Mouse (Mus musculus) limb, embryonic 11.5 days (tissue): ENCODE results near the gene Fam240b. TPM values are rescaled to one million over a fixed set of nuclear protein-coding genes. Genes with fewer than 3 reads are reported as not detected.
A peak's percentile ranks its signal among the peaks of the same experiment; 100 is the strongest.
"Not testable (repeated sequence)": the region's sequence is repeated elsewhere in the genome, so short reads cannot be mapped to it uniquely, and the experiment has no call there.

Experiments
- ATAC-seq: fragments of 200-750 bp; cut with Nextera tagmentation; 2 replicates; pipeline ENCODE4 v1.8.0; 2017; ENCODE audit warnings: low read depth; ENCODE audit not compliant: insufficient number of reproducible peaks, low FRiP score, low TSS enrichment
- DNase-seq: peaks from one replicate; pipeline ENCODE4 v3.0.0-alpha.2; 2015; ENCODE audit warnings: low spot score
- H3K27ac ChIP-seq: fragments of 300-500 bp; sonication (generic); replicated peaks from 2 replicates; pipeline ENCODE4 v1.5.1; 2014; ENCODE audit warnings: low read depth, mild to moderate bottlenecking, low read length
- H3K27me3 ChIP-seq: fragments of 300-500 bp; sonication (generic); 2 replicates; pipeline ENCODE4 v1.6.1; 2014; ENCODE audit warnings: mild to moderate bottlenecking, low read length, mixed read lengths; ENCODE audit not compliant: control insufficient read depth, insufficient read depth
- H3K36me3 ChIP-seq: fragments of 300-500 bp; sonication (generic); 2 replicates; pipeline ENCODE4 v1.6.1; 2014; ENCODE audit warnings: mild to moderate bottlenecking, low read length, moderate library complexity, mixed read lengths; ENCODE audit not compliant: control insufficient read depth, insufficient read depth
- H3K4me1 ChIP-seq: fragments of 300-500 bp; sonication (generic); 2 replicates; pipeline ENCODE4 v1.6.1; 2014; ENCODE audit warnings: low read length, mixed read lengths; ENCODE audit not compliant: control insufficient read depth, insufficient read depth
- H3K4me2 ChIP-seq: fragments of 300-500 bp; sonication (generic); 2 replicates; pipeline ENCODE4 v1.6.1; 2014; ENCODE audit warnings: low read depth, mild to moderate bottlenecking, moderate library complexity; ENCODE audit not compliant: severe bottlenecking
- H3K4me3 ChIP-seq: fragments of 300-500 bp; sonication (generic); 2 replicates; pipeline ENCODE4 v1.5.1; 2014; ENCODE audit warnings: low read depth, low read length
- H3K9ac ChIP-seq: fragments of 300-500 bp; sonication (generic); 2 replicates; pipeline ENCODE4 v1.6.1; 2014; ENCODE audit warnings: mild to moderate bottlenecking, low read length
- H3K9me3 ChIP-seq: fragments of 300-500 bp; sonication (generic); 2 replicates; pipeline ENCODE4 v1.6.1; 2016; ENCODE audit warnings: low read length; ENCODE audit not compliant: control insufficient read depth
- WGBS: fragments of 180-500 bp; shearing (Covaris S2); extraction: QIAGEN DNeasy Blood & Tissue Kit; methylation state at CpG from one replicate; pipeline ENCODE4 v1.1.7; 2014; 5-methylcytosine and 5-hydroxymethylcytosine counted together
- polyA plus RNA-seq: library from polyadenylated mRNA; unstranded; fragments of >200 nt; fragmentation: Nextera tagmentation; extraction: Ambion mirVana; gene quantifications from 2 replicates; pipeline ENCODE4 v1.2.1, GENCODE M21; 2014

Gene Fam240b
- polyA plus RNA-seq, 1 experiment from 2014 or later: not detected

DNA sequence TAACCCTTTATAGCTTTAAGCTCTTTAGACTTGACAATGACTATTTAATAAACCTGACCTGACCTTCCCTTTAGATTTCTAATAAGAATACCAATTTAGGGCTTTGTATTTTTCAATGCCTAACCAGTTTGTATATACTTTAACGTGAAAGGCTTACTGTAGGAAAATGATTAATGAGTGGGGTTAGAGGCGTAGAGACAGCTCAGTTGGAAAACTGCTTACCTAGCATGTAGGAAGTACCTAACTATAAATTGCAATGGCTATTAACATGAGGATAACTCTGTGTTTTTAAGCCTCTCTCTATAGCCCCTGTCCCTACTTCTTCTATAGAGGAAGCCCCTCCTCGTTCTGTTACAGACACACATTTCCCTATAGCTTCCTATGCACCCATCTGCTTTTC, 17.6 kb downstream of the Fam240b start:
- no peaks in the 10 kb centered on the region for H3K4me1 ChIP-seq
- H3K9ac ChIP-seq: no peak overlapping the region
- WGBS: 83% methylated on average over 3 of the region's 3 CpGs
- H3K4me3 ChIP-seq: no peak overlapping the region
- no peaks in the 10 kb centered on the region for H3K36me3 ChIP-seq
- H3K27me3 ChIP-seq: no peaks in the 10 kb centered on the region
- DNase-seq: no peak
- no peak overlapping the region for H3K4me2 ChIP-seq
- no peak for ATAC-seq
- no peak overlapping the region for H3K27ac ChIP-seq
- no peaks in the 10 kb centered on the region for H3K9me3 ChIP-seq

DNA sequence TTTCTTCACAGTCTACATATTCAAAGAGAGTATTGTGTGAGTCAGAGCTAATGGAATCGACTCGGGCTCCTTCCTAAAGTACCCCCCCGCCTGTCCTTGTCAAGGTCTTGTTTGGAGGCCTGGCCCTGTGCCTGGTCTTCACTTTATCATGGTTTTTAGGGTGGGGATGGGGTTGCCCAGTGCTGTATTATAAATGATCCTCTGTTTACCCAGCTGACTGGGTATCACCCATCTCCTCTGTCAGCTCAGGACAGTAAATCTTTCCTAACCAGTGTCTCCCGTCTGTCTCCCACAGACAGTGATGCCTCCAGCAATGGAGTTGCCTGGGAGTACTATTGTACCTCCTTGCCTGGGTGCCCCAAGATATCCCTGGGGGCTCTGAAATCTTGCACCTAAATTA, 19.6 kb downstream of the Fam240b start:
- Histone ChIP-seq H3K27me3 (no peaks in the 10 kb centered on the region), H3K4me2 (no peak overlapping the region), H3K27ac (no peak overlapping the region), H3K4me3 (no peak overlapping the region), H3K9me3 (no peaks in the 10 kb centered on the region), H3K36me3 (no peaks in the 10 kb centered on the region), H3K4me1 (no peaks in the 10 kb centered on the region), H3K9ac (no peak overlapping the region)
- 69% methylated on average over 4 of the region's 4 CpGs for WGBS
- DNase-seq (no peak), ATAC-seq (0 out of 2 replicates have a peak, but pooled peaks have one; percentile 21)

DNA sequence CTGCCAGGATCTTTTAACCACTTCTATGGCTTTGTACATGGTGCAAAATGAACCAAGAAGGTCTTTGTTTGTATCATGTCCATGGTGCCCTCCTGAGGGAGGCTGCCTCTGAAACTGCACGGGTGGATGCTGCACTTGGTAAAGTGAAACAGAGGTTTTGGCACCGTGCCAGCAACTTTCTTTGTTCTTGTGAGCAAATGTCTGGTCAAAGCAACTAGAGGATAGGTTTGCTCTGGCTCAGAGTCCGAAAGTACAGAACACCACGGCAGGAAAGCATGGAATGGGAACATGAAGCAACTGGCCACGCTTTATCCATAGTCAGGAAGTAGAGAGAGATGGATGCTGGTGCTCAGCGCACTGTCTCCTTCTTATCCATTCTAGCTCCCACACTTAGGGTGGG, 29.7 kb downstream of the Fam240b start:
- DNase-seq (no peak), ATAC-seq (no peak)
- H3K4me1 ChIP-seq: no peaks in the 10 kb centered on the region
- WGBS: 87% methylated on average over 6 of the region's 6 CpGs
- H3K9me3 ChIP-seq: no peaks in the 10 kb centered on the region
- H3K36me3 ChIP-seq: no peaks in the 10 kb centered on the region
- H3K9ac ChIP-seq: no peak overlapping the region
- no peak overlapping the region for H3K4me3 ChIP-seq
- H3K4me2 ChIP-seq: no peak overlapping the region
- H3K27me3 ChIP-seq: no peaks in the 10 kb centered on the region
- no peak overlapping the region for H3K27ac ChIP-seq

DNA sequence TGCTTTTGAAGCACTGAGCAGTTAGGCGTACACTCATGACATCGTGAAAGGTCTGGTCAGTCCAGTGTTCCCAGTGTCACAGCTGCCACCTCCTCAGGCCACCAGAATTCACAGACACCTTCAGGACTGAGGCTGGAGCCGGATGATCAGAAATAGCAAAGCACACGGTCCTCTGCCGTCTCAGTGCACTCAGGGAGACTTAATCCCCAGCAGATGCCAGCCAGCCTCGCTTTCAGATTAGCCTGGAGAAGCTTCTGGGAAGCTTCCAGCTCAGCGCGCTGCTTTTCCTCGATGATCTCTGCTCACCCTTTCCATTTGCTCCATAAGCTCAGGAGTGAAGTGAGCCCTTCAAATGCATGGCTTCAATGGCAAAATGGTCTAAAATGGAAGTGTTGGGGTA, 32.4 kb downstream of the Fam240b start:
- WGBS: 74% methylated on average over 9 of the region's 9 CpGs
- Histone ChIP-seq H3K4me1 (no peaks in the 10 kb centered on the region), H3K4me3 (no peak overlapping the region), H3K9me3 (no peaks in the 10 kb centered on the region), H3K27ac (no peak overlapping the region), H3K36me3 (no peaks in the 10 kb centered on the region), H3K4me2 (no peak overlapping the region), H3K27me3 (no peaks in the 10 kb centered on the region), H3K9ac (no peak overlapping the region)
- DNase-seq (no peak), ATAC-seq (no peak)

DNA sequence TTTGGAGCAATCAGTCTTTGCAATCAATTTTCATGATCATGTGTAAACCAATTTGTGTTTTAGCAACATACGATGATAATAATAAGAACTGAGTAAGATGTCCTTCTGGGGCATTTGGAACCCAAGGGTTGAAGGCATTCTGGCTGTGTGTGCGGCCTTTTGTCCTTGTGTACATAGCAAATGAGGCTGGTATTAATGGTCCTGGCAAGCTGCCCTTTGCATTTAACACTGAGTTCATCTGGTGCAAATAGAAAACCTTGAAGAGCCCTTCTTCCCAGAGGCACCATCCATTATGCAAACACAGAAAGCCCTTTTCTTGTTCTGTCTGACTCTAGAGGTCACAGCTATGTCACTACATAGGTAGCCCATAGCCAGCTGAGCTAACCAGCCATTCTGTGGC, 35.0 kb downstream of the Fam240b start:
- Histone ChIP-seq H3K4me1 (no peaks in the 10 kb centered on the region), H3K27ac (no peak overlapping the region), H3K9ac (no peak overlapping the region), H3K9me3 (no peaks in the 10 kb centered on the region), H3K4me2 (no peak overlapping the region), H3K36me3 (no peaks in the 10 kb centered on the region), H3K4me3 (no peak overlapping the region), H3K27me3 (no peaks in the 10 kb centered on the region)
- ATAC-seq (no peak), DNase-seq (no peak)
- 87% methylated on average over 2 of the region's 2 CpGs for WGBS

DNA sequence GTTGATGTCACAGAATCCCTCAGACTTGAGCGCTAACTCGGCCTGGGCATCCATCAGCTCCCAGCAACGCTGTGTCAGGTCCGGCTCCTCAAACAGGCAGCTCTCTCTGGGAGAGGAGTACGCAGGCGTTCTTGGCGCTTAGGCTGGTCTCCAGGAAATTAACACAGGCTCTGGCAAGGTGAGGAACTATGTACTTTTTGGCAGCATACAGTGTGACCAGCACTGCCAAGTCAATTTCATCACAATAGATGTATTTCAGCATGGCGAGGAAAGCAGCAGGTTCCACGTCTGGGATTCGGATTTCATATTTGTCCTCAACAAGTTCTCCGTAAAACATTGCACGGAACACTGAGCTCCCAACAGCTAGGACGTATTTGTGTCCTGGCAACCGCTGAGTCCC, 39.4 kb downstream of the Fam240b start:
- Histone ChIP-seq H3K27me3 (no peaks in the 10 kb centered on the region), H3K9ac (no peak overlapping the region), H3K9me3 (no peaks in the 10 kb centered on the region), H3K27ac (no peak overlapping the region), H3K4me3 (no peak overlapping the region), H3K4me1 (no peaks in the 10 kb centered on the region), H3K36me3 (no peaks in the 10 kb centered on the region), H3K4me2 (no peak overlapping the region)
- ATAC-seq (no peak), DNase-seq (no peak)
- 91% methylated on average over 14 of the region's 14 CpGs for WGBS

DNA sequence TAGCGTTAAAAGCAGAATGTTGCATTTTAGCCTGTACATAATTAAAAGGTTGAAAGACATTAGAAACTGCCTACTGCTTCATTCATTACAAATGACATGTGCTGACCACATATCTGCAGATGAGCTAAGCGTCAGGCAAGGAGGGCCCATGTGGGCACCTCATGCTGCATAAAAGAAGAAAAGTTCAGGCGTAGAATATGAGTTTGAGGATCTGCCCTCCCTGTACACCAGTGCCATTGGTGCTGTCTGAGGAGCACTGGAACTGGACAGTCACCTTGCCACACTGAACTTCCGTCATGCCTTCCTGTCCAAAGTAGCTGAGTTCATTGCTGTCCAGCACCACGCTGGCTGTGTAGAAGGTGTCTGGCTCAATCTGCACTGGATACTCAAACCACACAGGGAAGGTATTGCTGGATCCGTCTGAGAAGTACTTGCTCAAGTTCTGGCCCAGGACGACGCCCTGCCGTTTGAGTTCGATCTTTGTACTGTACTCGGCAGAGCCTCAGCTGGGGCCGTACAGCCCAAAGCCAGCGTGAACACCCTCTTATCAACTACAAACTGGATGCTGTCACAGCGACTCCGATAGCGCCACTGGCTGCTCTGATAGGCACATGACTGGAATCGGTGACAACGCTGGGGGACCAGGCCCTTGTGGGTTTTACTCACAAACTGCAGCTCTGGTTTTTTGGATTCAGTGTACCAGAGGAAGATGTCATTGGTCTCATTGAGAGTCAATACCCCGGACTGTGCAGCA, 40.2 kb downstream of the Fam240b start:
- H3K36me3 ChIP-seq: not testable (repeated sequence)

DNA sequence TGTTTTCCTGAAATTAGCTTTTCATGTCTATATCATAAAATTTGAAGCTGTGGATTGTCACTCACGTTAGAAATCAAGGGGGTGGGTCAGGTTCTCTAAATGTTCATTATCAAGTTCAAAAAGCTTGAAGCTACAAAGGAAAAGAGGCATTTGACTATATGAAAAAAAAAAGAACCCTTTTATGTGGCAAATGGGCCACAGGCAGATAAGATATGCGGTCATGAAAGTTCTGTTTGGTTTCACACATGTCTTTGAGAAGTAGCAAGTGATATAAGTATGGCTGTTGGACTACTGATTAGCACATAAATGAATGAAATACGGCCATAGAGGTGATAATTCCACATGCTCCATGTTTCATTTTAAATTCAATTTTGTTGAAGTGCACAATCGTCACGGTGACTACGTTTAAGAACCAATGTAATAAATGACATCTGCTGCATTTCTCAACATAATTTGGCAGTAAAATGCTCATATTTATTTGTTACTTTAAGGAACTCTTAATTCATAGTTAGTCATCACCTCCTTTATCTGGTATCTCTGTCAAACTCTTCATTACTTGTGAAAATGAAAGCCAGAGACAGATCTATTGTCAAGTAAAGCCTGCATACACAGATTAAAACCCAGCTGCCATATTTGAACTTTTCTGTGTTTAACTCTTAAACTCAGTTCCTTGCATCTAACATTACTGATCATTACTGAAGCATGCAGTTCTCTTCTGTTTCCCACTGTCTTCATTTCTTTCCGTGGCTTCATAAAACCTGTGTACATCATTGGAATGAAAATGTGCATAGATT, 47.4 kb downstream of the Fam240b start:
- H3K36me3 ChIP-seq: no peaks in the 10 kb centered on the region
- 70% methylated on average over 7 of the region's 7 CpGs for WGBS
- no peak for ATAC-seq
- H3K4me1 ChIP-seq: no peaks in the 10 kb centered on the region
- DNase-seq: no peak
- H3K4me2 ChIP-seq: no peak overlapping the region
- H3K4me3 ChIP-seq: no peak overlapping the region
- H3K27ac ChIP-seq: no peak overlapping the region
- H3K27me3 ChIP-seq: no peaks in the 10 kb centered on the region
- H3K9me3 ChIP-seq: no peaks in the 10 kb centered on the region
- no peak overlapping the region for H3K9ac ChIP-seq

More for the DNA sequence above, 40.2 kb downstream of the Fam240b start:
- ATAC-seq, H3K9ac ChIP-seq, H3K27ac ChIP-seq, H3K27me3 ChIP-seq, DNase-seq, H3K4me1 ChIP-seq, H3K9me3 ChIP-seq, H3K4me2 ChIP-seq, H3K4me3 ChIP-seq: not testable (repeated sequence)
- 92% methylated on average over 19 of the region's 19 CpGs for WGBS
